Mouse (Mus musculus) bone marrow, adult 2 months (tissue): Measurements from ENCODE around the gene Coa7. TPM values are rescaled to one million over a fixed set of nuclear protein-coding genes. Genes with fewer than 3 reads are reported as not detected.

Experiments used
- H3K27ac ChIP-seq: fragments of 200-500 bp; 2 replicates; pipeline ENCODE4 v1.5.1; 2012; ENCODE audit warnings: low read depth, mild to moderate bottlenecking, control low read depth, inconsistent platforms, low read length; ENCODE audit not compliant: control insufficient read depth, poor library complexity, insufficient read depth
- H3K4me1 ChIP-seq: fragments of 200-500 bp; 2 replicates; pipeline ENCODE4 v1.6.1; 2011; ENCODE audit warnings: low read length; ENCODE audit not compliant: control insufficient read depth, insufficient read depth
- H3K4me3 ChIP-seq: fragments of 200-500 bp; replicated peaks from 2 replicates; pipeline ENCODE3; 2011; ENCODE audit warnings: mild to moderate bottlenecking, low read depth, low read length, control low read depth; ENCODE audit not compliant: control insufficient read depth
- CTCF ChIP-seq: fragments of 200-500 bp; IDR thresholded peaks from 2 replicates; pipeline ENCODE4 v1.5.1; 2011; ENCODE audit warnings: low read length, control low read depth; ENCODE audit not compliant: control insufficient read depth, insufficient read depth
- POLR2A ChIP-seq: fragments of 200-500 bp; IDR thresholded peaks from 2 replicates; pipeline ENCODE4 v1.6.1; 2011; ENCODE audit warnings: low read depth, mild to moderate bottlenecking, control low read depth, low read length, borderline replicate concordance; ENCODE audit not compliant: control insufficient read depth
- WGBS: fragments of 180-500 bp; shearing (Covaris S2); methylation state at CpG from one replicate; pipeline ENCODE4 v1.1.7; 2018; 5-methylcytosine and 5-hydroxymethylcytosine counted together
- polyA plus RNA-seq: library from polyadenylated mRNA; stranded (reverse); fragments of >200 nt; gene quantifications from 2 replicates; pipeline ENCODE4 v1.2.4, GENCODE M21; 2011; ENCODE audit warnings: low replicate concordance; ENCODE audit not compliant: missing spikeins, insufficient read depth, insufficient read length

Coa7 gene
- polyA plus RNA-seq, 1 experiment: 17.3 TPM

GRCm38 (mm10) chr4:108363355-108364110 is 35.6 kb downstream of the Coa7 start:
- Histone ChIP-seq H3K4me1 (no peaks in the 10 kb centered on the region; the same call in none of the 2 replicates), H3K27ac (no peak overlapping the region), H3K4me3 (no peak overlapping the region)
- TF ChIP-seq CTCF (no peak), POLR2A (no peak)
- WGBS: 74% methylated on average over 7 of the region's 7 CpGs

GRCm38 (mm10) chr4:108364111-108364476 is 36.2 kb downstream of the Coa7 start:
- Histone ChIP-seq H3K4me1 (no peaks in the 10 kb centered on the region; the same call in none of the 2 replicates), H3K4me3 (no peak overlapping the region), H3K27ac (no peak overlapping the region)
- 71% methylated on average over 5 of the region's 5 CpGs for WGBS
- TF ChIP-seq CTCF: no peak
- TF ChIP-seq POLR2A: no peak

- no peak for TF ChIP-seq CTCF
- TF ChIP-seq POLR2A: no peak
- H3K27ac ChIP-seq: no peak overlapping the region
- H3K4me1 ChIP-seq: peaks cover 3% of the 10 kb centered on the region
- WGBS: 43% methylated on average over 5 of the region's 5 CpGs
- no peak overlapping the region for H3K4me3 ChIP-seq
Measured at GRCm38 (mm10) chr4:108369254-108369653, 41.3 kb downstream of the Coa7 start.

GRCm38 (mm10) chr4:108370409-108370808 is 42.5 kb downstream of the Coa7 start:
- peaks cover 3% of the 10 kb centered on the region for H3K4me1 ChIP-seq
- WGBS: 12% methylated on average over 4 of the region's 4 CpGs
- H3K27ac ChIP-seq: no peak overlapping the region
- H3K4me3 ChIP-seq: no peak overlapping the region
- TF ChIP-seq POLR2A (no peak), CTCF (no peak)

GRCm38 (mm10) chr4:108371421-108371820 is 43.5 kb downstream of the Coa7 start:
- 56% methylated on average over 3 of the region's 3 CpGs for WGBS
- TF ChIP-seq CTCF: no peak
- no peak for TF ChIP-seq POLR2A
- no peak overlapping the region for H3K4me3 ChIP-seq
- peaks cover 3% of the 10 kb centered on the region for H3K4me1 ChIP-seq
- no peak overlapping the region for H3K27ac ChIP-seq

GRCm38 (mm10) chr4:108372166-108372565 is 44.2 kb downstream of the Coa7 start:
- TF ChIP-seq CTCF: no peak
- TF ChIP-seq POLR2A: no peak
- Histone ChIP-seq H3K27ac (no peak overlapping the region), H3K4me1 (peaks cover 3% of the 10 kb centered on the region), H3K4me3 (no peak overlapping the region)
- WGBS: 64% methylated on average over 3 of the region's 3 CpGs

- Histone ChIP-seq H3K4me1 (no peaks in the 10 kb centered on the region), H3K27ac (no peak overlapping the region), H3K4me3 (no peak overlapping the region)
- TF ChIP-seq CTCF (no peak), POLR2A (no peak)
- 86% methylated on average over 3 of the region's 3 CpGs for WGBS
Measured at GRCm38 (mm10) chr4:108379476-108379875, 51.5 kb downstream of the Coa7 start.

- Histone ChIP-seq H3K4me3 (no peak overlapping the region), H3K4me1 (no peaks in the 10 kb centered on the region), H3K27ac (no peak overlapping the region)
- WGBS: 11% methylated on average over 1 of the region's 1 CpGs
- TF ChIP-seq POLR2A (no peak), CTCF (no peak)
Measured at GRCm38 (mm10) chr4:108380146-108380545, 52.2 kb downstream of the Coa7 start.
